Mouse (Mus musculus): Measurements from ENCODE around the gene Csrp3.

- TF ChIP-seq EP300 (IDR thresholded peaks at IDR 0.05; ENCODE audit: insufficient read depth, low read depth, low read length) (no peak), CTCF (IDR thresholded peaks at IDR 0.05; ENCODE audit: low read depth, low read length) (no peak), POLR2A (IDR thresholded peaks at IDR 0.05; ENCODE audit: insufficient read depth, low read length) (no peak)
These were observed 35.5 kb downstream of the Csrp3 start for GRCm38 (mm10) chr7:48812358-48812757.

Data from ES-Bruce4 (cell line).